In the genomic region with DNA sequence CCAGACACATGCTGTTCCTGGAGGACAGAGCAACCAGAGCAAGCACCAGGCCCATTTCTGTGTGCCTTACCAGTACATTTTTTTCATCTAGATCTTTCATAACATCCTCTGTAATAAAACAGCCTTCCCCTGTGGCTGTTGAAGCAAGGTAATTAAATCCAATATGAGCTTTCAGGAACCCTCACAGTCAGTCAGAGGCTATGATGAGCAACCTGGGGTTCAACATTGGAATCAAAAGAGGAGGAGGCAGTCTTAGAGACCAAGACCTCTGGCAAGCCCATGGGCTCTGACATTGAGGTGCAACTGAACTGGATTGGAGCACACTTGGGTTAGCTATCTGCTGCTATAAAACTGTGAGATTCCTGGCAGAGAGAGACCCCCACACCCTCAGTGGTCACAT, we compare ENCODE assay signal across 24 mouse cellular contexts.
"Had no signal": no experiment of that assay in that cellular context is flagged by ENCODE, and none has a peak within 500 bp of the region (broad histone marks: within the 10 kb centered on the region; RNA-seq: fewer than 3 reads in every experiment).

No protein-coding gene starts in this region.

- H3K36me3 ChIP-seq: heart, embryonic 10.5 days; heart, embryonic 12.5 days; hindbrain, embryonic 10.5 days; hindbrain, embryonic 12.5 days; hindbrain, embryonic 15.5 days; intestine, embryonic 15.5 days; limb, embryonic 13.5 days had no signal

- H3K9me3 ChIP-seq: heart, embryonic 10.5 days; hindbrain, embryonic 12.5 days; hindbrain, embryonic 15.5 days; intestine, embryonic 15.5 days had no signal

- H3K27me3 ChIP-seq: heart, embryonic 12.5 days; hindbrain, embryonic 12.5 days; hindbrain, embryonic 15.5 days; intestine, embryonic 15.5 days; limb, embryonic 13.5 days had no signal

- DNase-seq: gastrocnemius, adult 2 months; gastrocnemius, postnatal 10 days; gastrocnemius, postnatal 25 days; heart, adult 18-20 months; heart, postnatal 10 days; heart, postnatal 4 days; kidney, adult 18-20 months; kidney, adult 8-10 months; kidney, postnatal 10 days; kidney, postnatal 25 days; kidney, postnatal 4 days; liver had no signal

- ATAC-seq: inflammation-experienced regulatory T-cells, adult 6 months; intestine, embryonic 15.5 days; intestine, postnatal 0 days had no signal

- H3K27ac ChIP-seq: gastrocnemius, adult 2 months; heart, embryonic 10.5 days; hindbrain, embryonic 10.5 days; hindbrain, embryonic 12.5 days; hindbrain, embryonic 15.5 days; intestine, embryonic 15.5 days; layer of hippocampus, adult 2 months; left cerebral cortex, adult 2 months; limb, embryonic 13.5 days had no signal

- H3K4me2 ChIP-seq: heart, embryonic 12.5 days; hindbrain, embryonic 12.5 days; hindbrain, embryonic 15.5 days; intestine, embryonic 15.5 days; limb, embryonic 13.5 days; liver, embryonic 11.5 days had no signal

- H3K9ac ChIP-seq: heart, embryonic 12.5 days; hindbrain, embryonic 12.5 days; hindbrain, embryonic 15.5 days; intestine, embryonic 15.5 days; limb, embryonic 13.5 days had no signal

- H3K4me3 ChIP-seq: gastrocnemius, adult 2 months; heart, embryonic 10.5 days; heart, embryonic 12.5 days; hindbrain, embryonic 10.5 days; hindbrain, embryonic 12.5 days; hindbrain, embryonic 15.5 days; intestine, embryonic 15.5 days; layer of hippocampus, adult 2 months; left cerebral cortex, adult 2 months; limb, embryonic 13.5 days had no signal

- H3K4me1 ChIP-seq: heart, embryonic 10.5 days; heart, embryonic 12.5 days; intestine, embryonic 15.5 days had no signal
